Mouse (Mus musculus) cerebellum, adult 2 months (tissue): ENCODE data around the gene Tmem223.

Source experiments
- CTCF ChIP-seq: fragments of 200-500 bp; IDR thresholded peaks from 2 replicates; pipeline ENCODE4 v1.5.1; 2011; ENCODE audit warnings: low read depth, mild to moderate bottlenecking, control low read depth, low read length, moderate library complexity, borderline replicate concordance; ENCODE audit not compliant: insufficient read depth
- POLR2A ChIP-seq: fragments of 200-500 bp; IDR thresholded peaks from 2 replicates; pipeline ENCODE4 v1.6.1; 2011; ENCODE audit warnings: low read length, control low read depth, borderline replicate concordance; ENCODE audit not compliant: insufficient read depth

GRCm38 (mm10) chr19:8756635-8757387 is 14.0 kb upstream of the Tmem223 start, which contains the start of gene Nxf1:
- no peak for TF ChIP-seq CTCF
- peak; percentile 88 for TF ChIP-seq POLR2A
